ENCODE assay signal across 9 mouse cellular contexts in genomic region chr1:89192536-89193220, GRCm38 (mm10).
A peak's percentile ranks its signal among the peaks of the same experiment; 100 is the strongest.
DNase-seq lines count a peak whose midpoint lies in the region; ATAC-seq and TF ChIP-seq lines count a peak whose summit lies in the region.
"Had no signal": no experiment of that assay in that cellular context is flagged by ENCODE, and none has a peak within 500 bp of the region (broad histone marks: within the 10 kb centered on the region; RNA-seq: fewer than 3 reads in every experiment).

No protein-coding gene starts in this region.

- no peak for ATAC-seq in neural tube, embryonic 15.5 days (ENCODE audit: low FRiP score)
- ATAC-seq in monocyte, adult 5-6 weeks (replicated peaks; ENCODE audit: insufficient number of reproducible peaks, low FRiP score, low TSS enrichment, poor library complexity, severe bottlenecking): no peak

- no peaks in the 10 kb centered on the region for H3K27me3 ChIP-seq in neural tube, embryonic 15.5 days (replicated peaks)
- H3K27me3 ChIP-seq: hindbrain, embryonic 15.5 days had no signal

- peak; percentile 42 to 71 for DNase-seq in cerebellum, postnatal 14 days
- no peak for DNase-seq in cerebellum, adult 9-11 months
- DNase-seq in neural tube, embryonic 10.5 days (ENCODE audit: extremely low spot score, low spot score): peak; percentile 65
- DNase-seq in embryo, embryonic 9.5 days (ENCODE audit: extremely low spot score): peak; percentile 59
- peak; percentile 51 for DNase-seq in lung, adult 2 months
- DNase-seq in ovary, postnatal 14 days (ENCODE audit: low spot score): no peak

- peak; percentile 86 for TF ChIP-seq CTCF in lung, adult 2 months (IDR thresholded peaks at IDR 0.05; ENCODE audit: insufficient read depth, low read length)

- no peak overlapping the region for H3K27ac ChIP-seq in neural tube, embryonic 15.5 days (replicated peaks)
- H3K27ac ChIP-seq: hindbrain, embryonic 15.5 days had no signal

- H3K4me2 ChIP-seq in neural tube, embryonic 15.5 days: no peak overlapping the region
- H3K4me2 ChIP-seq: hindbrain, embryonic 15.5 days had no signal

- WGBS in neural tube, embryonic 15.5 days: 75% methylated on average over 11 of the region's 11 CpGs
- WGBS in lung, adult 2 months: 60% methylated on average over 11 of the region's 11 CpGs

- no peaks in the 10 kb centered on the region for H3K9me3 ChIP-seq in neural tube, embryonic 15.5 days (replicated peaks)
- H3K9me3 ChIP-seq: hindbrain, embryonic 15.5 days had no signal

- H3K4me3 ChIP-seq in neural tube, embryonic 15.5 days (replicated peaks): no peak overlapping the region
- no peak overlapping the region for H3K4me3 ChIP-seq in lung, adult 2 months (replicated peaks; ENCODE audit: extremely low read depth, low read depth, low read length)
- H3K4me3 ChIP-seq: hindbrain, embryonic 15.5 days had no signal

- H3K9ac ChIP-seq in neural tube, embryonic 15.5 days (replicated peaks): no peak overlapping the region
- H3K9ac ChIP-seq: hindbrain, embryonic 15.5 days had no signal

- H3K36me3 ChIP-seq in neural tube, embryonic 15.5 days: no peaks in the 10 kb centered on the region
- H3K36me3 ChIP-seq: hindbrain, embryonic 15.5 days had no signal

- TF ChIP-seq POLR2A in lung, adult 2 months (IDR thresholded peaks at IDR 0.05; ENCODE audit: borderline replicate concordance, extremely low read depth, low read depth, low read length): no peak

- H3K4me1 ChIP-seq in neural tube, embryonic 15.5 days: peaks cover 3% of the 10 kb centered on the region
- H3K4me1 ChIP-seq in lung, adult 2 months (ENCODE audit: control insufficient read depth, insufficient read depth, low read length): peaks cover 3% of the 10 kb centered on the region

Comparison
In these comparisons a context has a peak if more than half of its experiments do, and no peak if none do; other contexts are left out.
1. DNase-seq: peak in cerebellum, postnatal 14 days (2 of 2), neural tube, embryonic 10.5 days (single experiment), embryo, embryonic 9.5 days (single experiment) and lung, adult 2 months (single experiment); none in cerebellum, adult 9-11 months (single experiment) and ovary, postnatal 14 days (single experiment).